Mouse (Mus musculus) brain, embryonic 14.5 days (tissue): ENCODE results near the gene Ddx1.

ENCODE experiments used
- CTCF ChIP-seq: fragments of 200-500 bp; IDR thresholded peaks from 2 replicates; pipeline ENCODE4 v1.5.1; 2012; ENCODE audit warnings: inconsistent platforms, mild to moderate bottlenecking, moderate library complexity, borderline replicate concordance; ENCODE audit not compliant: insufficient read depth, insufficient read length; ENCODE audit errors: extremely low read depth
- POLR2A ChIP-seq: fragments of 200-500 bp; IDR thresholded peaks from 2 replicates; pipeline ENCODE4 v1.6.1; 2012; ENCODE audit warnings: mild to moderate bottlenecking, inconsistent platforms, borderline replicate concordance; ENCODE audit not compliant: poor library complexity, insufficient read depth, insufficient read length, severe bottlenecking; ENCODE audit errors: extremely low read depth

GRCm38 (mm10) chr12:13291453-13291852 is 42.4 kb upstream of the Ddx1 start:
- TF ChIP-seq CTCF (no peak), POLR2A (no peak)
